In the genomic region with DNA sequence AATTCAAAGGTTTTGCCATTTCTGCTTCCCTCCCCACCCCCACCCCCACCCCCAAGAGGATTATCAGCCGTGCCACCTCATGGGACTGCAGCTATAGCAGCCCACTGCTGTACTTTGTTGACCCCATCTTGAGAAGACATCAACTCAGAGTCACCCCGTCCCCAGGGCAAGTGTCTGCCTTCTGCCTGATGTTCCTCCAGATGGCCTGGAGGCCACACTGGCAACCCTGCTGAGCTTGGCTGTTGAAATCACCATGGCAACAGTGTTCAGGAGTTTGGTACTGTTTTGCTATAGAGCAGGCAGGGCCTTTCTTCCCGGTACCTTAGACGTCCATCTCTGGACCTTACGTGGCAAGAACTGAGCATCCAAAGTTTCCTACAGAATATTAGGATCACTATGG, we compare ENCODE assay signal across 11 mouse cellular contexts.
DNase-seq lines count a peak whose midpoint lies in the region; ATAC-seq and TF ChIP-seq lines count a peak whose summit lies in the region.
"Had no signal": no experiment of that assay in that cellular context is flagged by ENCODE, and none has a peak within 500 bp of the region (broad histone marks: within the 10 kb centered on the region; RNA-seq: fewer than 3 reads in every experiment).

No protein-coding gene starts in this region.

- H3K27ac ChIP-seq in forebrain, embryonic 14.5 days (ENCODE audit: low read depth, low read length) = no peak overlapping the region
- H3K27ac ChIP-seq in midbrain, embryonic 14.5 days (replicated peaks; ENCODE audit: low read depth, low read length) = no peak overlapping the region
- H3K27ac ChIP-seq in intestine, postnatal 0 days (ENCODE audit: low read depth, low read length) = no peak overlapping the region
- H3K27ac ChIP-seq: liver, embryonic 14.5 days had no signal

- no peaks in the 10 kb centered on the region for H3K36me3 ChIP-seq in forebrain, embryonic 14.5 days (ENCODE audit: control insufficient read depth, insufficient read depth, low read length)
- H3K36me3 ChIP-seq in midbrain, embryonic 14.5 days (ENCODE audit: control insufficient read depth, insufficient read depth, low read length) = peaks cover 7% of the 10 kb centered on the region; the same call in 1 of the 2 replicates
- no peaks in the 10 kb centered on the region for H3K36me3 ChIP-seq in intestine, postnatal 0 days (ENCODE audit: control insufficient read depth, insufficient read depth)

- peaks cover 12% of the 10 kb centered on the region for H3K4me1 ChIP-seq in forebrain, embryonic 14.5 days (ENCODE audit: control insufficient read depth, insufficient read depth, low read length)
- peaks cover 20% of the 10 kb centered on the region for H3K4me1 ChIP-seq in midbrain, embryonic 14.5 days (ENCODE audit: control insufficient read depth, insufficient read depth, low read length)
- H3K4me1 ChIP-seq in intestine, postnatal 0 days (replicated peaks; ENCODE audit: control insufficient read depth, insufficient read depth, low read length) = no peaks in the 10 kb centered on the region

- H3K27me3 ChIP-seq in forebrain, embryonic 14.5 days (replicated peaks; ENCODE audit: control insufficient read depth, insufficient read depth, low read length) = no peaks in the 10 kb centered on the region
- no peaks in the 10 kb centered on the region for H3K27me3 ChIP-seq in midbrain, embryonic 14.5 days (ENCODE audit: control insufficient read depth, insufficient read depth, low read length)
- no peaks in the 10 kb centered on the region for H3K27me3 ChIP-seq in intestine, postnatal 0 days (replicated peaks; ENCODE audit: control insufficient read depth, insufficient read depth, low read length)

- H3K9me3 ChIP-seq in forebrain, embryonic 14.5 days (replicated peaks; ENCODE audit: control insufficient read depth, low read length) = no peaks in the 10 kb centered on the region
- no peaks in the 10 kb centered on the region for H3K9me3 ChIP-seq in midbrain, embryonic 14.5 days (ENCODE audit: control insufficient read depth, low read length)
- H3K9me3 ChIP-seq in intestine, postnatal 0 days (ENCODE audit: control insufficient read depth) = no peaks in the 10 kb centered on the region

- no peak overlapping the region for H3K4me3 ChIP-seq in forebrain, embryonic 14.5 days (ENCODE audit: low read depth, low read length)
- H3K4me3 ChIP-seq in midbrain, embryonic 14.5 days (replicated peaks; ENCODE audit: low read depth, low read length) = no peak overlapping the region
- H3K4me3 ChIP-seq in intestine, postnatal 0 days (ENCODE audit: low read depth, low read length) = no peak overlapping the region

- WGBS in forebrain, embryonic 14.5 days = 26% methylated on average over 5 of the region's 5 CpGs
- 32% methylated on average over 5 of the region's 5 CpGs for WGBS in midbrain, embryonic 14.5 days
- 67% methylated on average over 5 of the region's 5 CpGs for WGBS in intestine, postnatal 0 days

- H3K4me2 ChIP-seq in forebrain, embryonic 14.5 days (ENCODE audit: low read length) = no peak overlapping the region
- H3K4me2 ChIP-seq in midbrain, embryonic 14.5 days (ENCODE audit: low read length) = no peak overlapping the region
- no peak overlapping the region for H3K4me2 ChIP-seq in intestine, postnatal 0 days (replicated peaks; ENCODE audit: low read depth)

- no peak for TF ChIP-seq CTCF in intestine, postnatal 0 days (IDR thresholded peaks at IDR 0.05; ENCODE audit: low read depth)

- H3K9ac ChIP-seq in forebrain, embryonic 14.5 days (ENCODE audit: low read length) = no peak overlapping the region
- no peak overlapping the region for H3K9ac ChIP-seq in midbrain, embryonic 14.5 days (replicated peaks; ENCODE audit: low read length)
- H3K9ac ChIP-seq in intestine, postnatal 0 days (ENCODE audit: low read depth, low read length) = no peak overlapping the region
- H3K9ac ChIP-seq: liver, embryonic 14.5 days had no signal

- DNase-seq in cerebellum, adult 9-11 months = peak; percentile 75
- DNase-seq in forebrain, embryonic 14.5 days (ENCODE audit: low spot score) = peak; percentile 73
- DNase-seq in midbrain, embryonic 14.5 days = peak; percentile 76
- no peak for DNase-seq in urinary bladder, postnatal 36 days (ENCODE audit: low spot score in 2 of 2)
- no peak for DNase-seq in right cerebral cortex, postnatal 25 days
- DNase-seq in ovary, postnatal 10 days (ENCODE audit: low spot score) = no peak
- DNase-seq: gastrocnemius, postnatal 14 days; right cerebral cortex, adult 18-20 months had no signal

- ATAC-seq in cerebellum, adult (ENCODE audit: insufficient number of reproducible peaks, low FRiP score, low TSS enrichment) = peak; percentile 73
- ATAC-seq in forebrain, embryonic 14.5 days = peak; percentile 63; the same call in 1 of the 2 replicates
- ATAC-seq in midbrain, embryonic 14.5 days (ENCODE audit: low FRiP score, low TSS enrichment) = peak; percentile 48; the same call in 1 of the 2 replicates
- no peak for ATAC-seq in intestine, postnatal 0 days

Comparison
In these comparisons a context has a peak if more than half of its experiments do, and no peak if none do; other contexts are left out.
1. DNase-seq: peak in cerebellum, adult 9-11 months (single experiment), forebrain, embryonic 14.5 days (single experiment) and midbrain, embryonic 14.5 days (single experiment); none in urinary bladder, postnatal 36 days (0 of 2), right cerebral cortex, postnatal 25 days (single experiment) and ovary, postnatal 10 days (single experiment).